Mouse (Mus musculus): ENCODE data around the gene Morn4.

DNA sequence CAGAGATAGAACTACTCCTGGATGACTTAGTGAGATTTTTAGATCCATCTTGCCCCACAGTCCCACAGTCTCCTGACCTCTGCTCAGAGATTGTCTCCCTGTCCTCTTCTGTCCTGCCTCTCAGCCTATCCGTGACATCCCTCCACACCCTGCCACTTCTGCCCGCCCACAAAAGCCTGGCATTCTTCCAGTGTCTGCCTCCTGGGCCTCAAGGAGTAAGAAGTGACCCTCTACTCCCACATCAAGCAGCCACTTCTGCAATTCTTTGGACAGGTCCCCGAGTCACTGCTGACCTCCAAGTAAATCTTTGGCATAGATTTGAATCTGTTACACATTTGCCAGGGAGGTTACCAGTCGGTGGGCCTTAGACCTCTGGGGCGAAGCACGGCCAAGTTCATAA is 31.9 kb downstream of the Morn4 start:
- TF ChIP-seq POLR2A (IDR thresholded peaks at IDR 0.05; ENCODE audit: insufficient read length, low read depth), result no peak
- no peak for TF ChIP-seq USF1 (IDR thresholded peaks at IDR 0.05; ENCODE audit: low read depth)
- TF ChIP-seq TCF12 (IDR thresholded peaks at IDR 0.05; ENCODE audit: insufficient read depth, poor library complexity, severe bottlenecking), result no peak
- no peak for TF ChIP-seq POLR2AphosphoS2 (IDR thresholded peaks at IDR 0.05; ENCODE audit: insufficient read length, low read depth)
- no peak for TF ChIP-seq MYOD1 (IDR thresholded peaks at IDR 0.05; ENCODE audit: control insufficient read depth in 1 of 3, insufficient read length in 2 of 3, low read depth in 2 of 3)
